Mouse (Mus musculus) spleen, postnatal 14 days (tissue): ENCODE data around the gene Arl4a.

Source experiments
- DNase-seq, 2 experiments: peaks; one replicate each; pipeline ENCODE4 v3.0.0; 2021 to 2022; ENCODE audit warnings: low spot score in 2 of 2

Gene Arl4a

DNA sequence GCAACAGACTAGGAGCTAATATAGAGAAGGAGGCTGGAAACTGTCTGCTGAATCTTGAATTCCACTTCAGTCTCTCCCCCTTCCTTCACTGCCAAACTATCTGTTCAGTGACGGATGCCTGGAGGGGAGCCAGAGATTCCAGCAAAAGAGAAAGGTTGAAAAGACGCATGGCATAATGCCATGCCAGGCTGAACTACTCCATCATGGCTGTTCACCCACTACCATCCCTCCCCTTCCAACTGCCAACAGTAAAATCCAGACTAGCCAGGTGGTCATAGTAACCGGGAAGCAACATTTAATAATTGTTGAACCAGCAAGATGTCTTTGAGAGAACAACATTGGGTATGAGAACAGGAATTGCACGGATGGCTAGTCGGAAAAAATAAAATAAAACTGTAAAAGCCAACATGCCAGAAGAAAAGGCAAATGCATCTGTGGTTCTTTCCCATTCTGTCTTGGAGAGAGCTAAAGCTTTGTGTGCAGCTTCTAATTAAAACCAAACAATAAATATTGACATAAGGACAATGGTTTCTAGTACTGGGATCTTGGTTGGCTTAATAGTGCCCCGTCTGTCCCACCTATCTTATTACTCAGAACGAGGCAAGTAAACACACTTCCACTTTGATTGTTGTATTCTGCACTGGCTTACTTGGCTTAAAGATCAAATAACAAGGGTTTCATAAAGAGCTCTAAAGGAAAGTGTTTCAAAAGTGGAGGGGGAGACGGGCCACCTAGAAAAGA, 79.7 kb downstream of the Arl4a start:
- DNase-seq, result no peak

DNA sequence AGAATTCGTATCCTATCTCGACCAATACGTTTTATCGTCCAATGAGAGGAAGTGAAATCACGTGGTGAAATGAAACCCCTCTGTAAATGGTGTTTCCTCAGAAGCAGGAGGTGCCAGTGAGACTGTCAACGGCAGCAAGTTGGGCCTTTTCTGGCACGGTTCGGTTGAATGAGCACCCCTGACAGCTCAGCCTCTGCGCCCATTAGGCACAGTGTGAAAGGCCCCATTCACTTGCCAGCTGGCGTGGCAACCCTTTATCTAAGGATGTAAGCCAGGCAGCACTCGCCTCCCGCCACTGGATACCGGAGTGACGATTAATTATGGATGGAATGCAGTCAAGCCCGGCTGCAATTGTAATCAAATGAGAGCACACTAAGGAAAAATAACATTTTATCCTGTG, 81.4 kb downstream of the Arl4a start:
- no peak for DNase-seq
